Mouse (Mus musculus) kidney, adult 10 weeks (tissue): ENCODE measurements around the gene Dnajc27. TPM values are rescaled to one million over a fixed set of nuclear protein-coding genes. Genes with fewer than 3 reads are reported as not detected.

ENCODE experiments used
- polyA plus RNA-seq: library from polyadenylated mRNA; stranded (reverse); fragments of 350-450 nt; fragmentation: Illumina TruSeq; extraction: RNeasy Lipid Tissue Mini Kit (QIAGEN cat#74804); gene quantifications from one replicate; pipeline ENCODE4 v1.2.3, GENCODE M21; 2014; ENCODE audit warnings: low read depth, low replicate concordance

Gene Dnajc27
- 2.5 TPM for polyA plus RNA-seq

GRCm38 (mm10) chr12:4082132-4083001 lies at the start of gene Dnajc27:
Gene Dnajc27 (plus strand): TSS chr12:4082583.

DNA sequence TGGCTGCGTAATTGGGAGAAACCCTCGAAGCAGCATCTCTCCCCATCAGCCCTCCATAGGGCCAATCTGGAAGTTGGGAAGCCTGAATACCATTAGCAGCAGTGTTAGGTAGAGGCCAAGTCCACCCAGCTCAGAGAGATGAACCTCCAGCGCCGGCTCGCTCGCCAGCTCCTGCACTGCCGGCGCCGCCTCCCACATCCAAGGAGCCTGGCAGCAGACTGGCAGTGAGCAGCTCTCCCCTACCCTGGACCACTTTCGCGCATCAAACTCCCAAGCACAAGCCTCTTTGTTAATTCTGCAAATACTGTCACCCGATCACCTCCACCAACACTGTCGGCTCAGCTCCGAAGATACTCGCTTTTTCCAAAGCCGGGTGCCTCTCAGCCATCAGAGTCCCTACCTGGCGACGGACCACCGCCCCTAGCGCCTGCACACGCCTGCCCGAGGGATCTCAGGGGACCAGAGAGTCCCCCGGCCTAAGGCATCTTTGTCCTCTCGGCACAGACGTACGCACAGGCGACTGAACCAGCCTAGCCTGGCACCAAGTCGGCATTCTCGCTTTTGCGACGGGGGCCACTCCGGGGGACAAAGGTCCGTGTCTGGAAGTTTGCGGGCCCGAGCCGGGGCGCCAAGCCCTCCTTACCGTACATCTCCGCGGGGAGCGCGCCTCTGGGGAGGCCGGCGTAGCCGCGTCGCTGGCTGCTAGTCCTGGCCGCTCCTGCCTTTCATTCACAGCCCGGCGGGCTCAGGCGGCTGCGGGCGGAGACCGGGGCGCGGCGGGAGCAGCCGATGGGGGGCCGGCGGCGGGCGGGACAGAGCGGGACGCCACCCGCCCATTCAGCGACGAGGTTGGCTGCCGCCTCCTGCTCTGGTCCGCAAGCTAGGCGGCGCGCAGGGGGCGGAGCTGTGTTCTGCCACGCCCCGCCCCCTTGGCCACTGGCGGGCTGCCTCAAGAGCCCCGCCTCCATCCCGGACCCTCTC lies 44.0 kb upstream of the Dnajc27 start, which contains the start of gene Efr3b:
Gene Efr3b, minus strand, starts transcription at position 855 of the 981 bp plus-strand sequence.

DNA sequence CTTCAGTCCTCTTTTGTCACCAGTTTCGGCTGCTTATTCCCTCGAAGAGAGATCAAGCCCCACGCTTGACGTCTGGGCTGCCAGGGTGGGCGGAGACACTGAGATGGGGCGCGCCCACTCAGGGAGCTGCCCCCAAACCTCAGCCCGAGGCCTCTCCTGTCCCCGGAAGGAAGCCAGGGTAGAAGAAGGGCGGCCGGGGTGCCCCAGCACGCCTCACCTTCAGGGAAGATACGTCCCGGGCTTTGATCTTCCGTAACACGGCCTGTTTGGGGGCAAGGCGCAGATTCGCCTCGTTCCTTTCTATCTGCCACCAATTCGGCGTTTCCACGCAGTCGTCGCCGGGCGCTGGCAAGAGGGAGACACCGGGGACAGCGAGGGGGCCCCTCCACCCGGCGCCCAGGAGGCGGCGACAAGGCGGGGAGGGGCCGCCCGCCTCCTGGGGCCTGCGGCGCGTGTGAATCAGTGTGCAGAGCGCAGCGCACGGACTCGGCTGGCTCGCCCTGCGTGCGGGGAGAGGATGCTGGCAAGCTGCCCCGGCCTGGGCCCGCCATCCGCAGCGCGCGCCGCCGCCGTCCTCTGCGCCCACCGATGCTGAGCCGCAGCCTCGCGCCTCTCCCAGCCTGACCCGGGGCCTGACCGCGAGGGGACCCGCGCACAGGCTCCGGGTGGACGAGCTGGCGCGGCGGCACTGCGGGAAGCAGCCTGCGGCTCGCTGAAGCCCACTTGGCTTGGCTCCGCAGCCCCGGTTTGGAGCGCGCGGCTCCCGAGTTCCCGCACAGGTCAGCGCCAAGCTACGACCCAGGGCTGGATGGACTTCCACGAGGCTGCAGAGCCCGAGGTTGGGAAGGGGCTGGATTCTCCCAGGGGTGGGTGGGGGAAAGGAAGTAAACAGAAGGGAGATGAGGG lies 50.8 kb downstream of the Dnajc27 start, which contains the start of gene Adcy3:
Gene Adcy3, plus strand, starts transcription at position 163 of the 906 bp plus-strand sequence.

Other genes with a start within 250 kb of the Dnajc27 start
- gene Pomc, start 127.6 kb upstream of the Dnajc27 start, polyA plus RNA-seq: not detected
- gene Efr3b, start 43.7 kb upstream of the Dnajc27 start, polyA plus RNA-seq: 0.81 TPM
- gene Adcy3, start 50.5 kb downstream of the Dnajc27 start, polyA plus RNA-seq: 0.28 TPM
- 4.2 TPM for gene Ptrhd1, start 151.4 kb downstream of the Dnajc27 start, polyA plus RNA-seq
- 3.2 TPM for gene Cenpo, start 151.7 kb downstream of the Dnajc27 start, polyA plus RNA-seq